Mouse (Mus musculus) c-Kit-positive CD71-positive TER-119-negative erythroid progenitor cells, embryonic 14.5 days (primary cell): ENCODE measurements around the gene Tnfaip2.

ENCODE experiments used
- DNase-seq: peaks from one replicate; pipeline ENCODE4 v3.0.0-alpha.2; 2013; ENCODE audit warnings: low read depth

Tnfaip2 gene

GRCm38 (mm10) chr12:111428364-111428763 is 13.9 kb upstream of the Tnfaip2 start:
- no peak for DNase-seq

GRCm38 (mm10) chr12:111428961-111429911 is 13.0 kb upstream of the Tnfaip2 start:
- no peak for DNase-seq

GRCm38 (mm10) chr12:111430049-111430867 is 12.0 kb upstream of the Tnfaip2 start:
- DNase-seq = no peak

GRCm38 (mm10) chr12:111430868-111431817 is 11.1 kb upstream of the Tnfaip2 start:
- DNase-seq = no peak

GRCm38 (mm10) chr12:111432097-111432496 is 10.2 kb upstream of the Tnfaip2 start:
- no peak for DNase-seq

- no peak for DNase-seq
Measured at GRCm38 (mm10) chr12:111432751-111433331, 9.4 kb upstream of the Tnfaip2 start.

- no peak for DNase-seq
Measured at GRCm38 (mm10) chr12:111434164-111434744, 8.0 kb upstream of the Tnfaip2 start.

GRCm38 (mm10) chr12:111434745-111435327 is 7.4 kb upstream of the Tnfaip2 start:
- peak; percentile 71 for DNase-seq

- DNase-seq = no peak
Measured at GRCm38 (mm10) chr12:111436170-111436569, 6.1 kb upstream of the Tnfaip2 start.

- DNase-seq = no peak
Measured at GRCm38 (mm10) chr12:111436640-111437039, 5.6 kb upstream of the Tnfaip2 start.

- no peak for DNase-seq
Measured at GRCm38 (mm10) chr12:111437222-111437900, 4.9 kb upstream of the Tnfaip2 start.

- DNase-seq = no peak
Measured at GRCm38 (mm10) chr12:111438850-111439249, 3.4 kb upstream of the Tnfaip2 start.

GRCm38 (mm10) chr12:111440701-111441373 is 1.4 kb upstream of the Tnfaip2 start:
- no peak for DNase-seq

GRCm38 (mm10) chr12:111441523-111441922 is 746 bp upstream of the Tnfaip2 start:
- DNase-seq = no peak

GRCm38 (mm10) chr12:111443011-111443870 is 972 bp downstream of the Tnfaip2 start:
- peak; percentile 93 for DNase-seq

GRCm38 (mm10) chr12:111443921-111444831 is 1.9 kb downstream of the Tnfaip2 start:
- no peak for DNase-seq
